Mouse (Mus musculus) myocyte (in vitro differentiated cells): Measurements from ENCODE around the gene Rtl10. TPM values are rescaled to one million over a fixed set of nuclear protein-coding genes. Genes with fewer than 3 reads are reported as not detected.

Experiments used
- H3K27me3 ChIP-seq: one replicate; pipeline ENCODE4 v1.6.1; 2011; ENCODE audit not compliant: control insufficient read depth, insufficient read depth, insufficient read length
- H3K36me3 ChIP-seq: one replicate; pipeline ENCODE4 v1.6.1; 2011; ENCODE audit not compliant: control insufficient read depth, insufficient read depth
- H3K4me2 ChIP-seq: one replicate; pipeline ENCODE4 v1.6.1; 2011; ENCODE audit warnings: low read depth, control low read depth
- H3K4me3 ChIP-seq: one replicate; pipeline ENCODE4 v1.5.1; 2011; ENCODE audit warnings: mild to moderate bottlenecking, control low read depth, moderate library complexity
- H3K79me2 ChIP-seq: one replicate; pipeline ENCODE4 v1.6.1; 2011; ENCODE audit not compliant: control insufficient read depth, insufficient read depth
- H3ac ChIP-seq: one replicate; pipeline ENCODE4 v1.6.1; 2011; ENCODE audit not compliant: control insufficient read depth, insufficient read length
- CEBPB ChIP-seq: IDR thresholded peaks from 2 replicates; pipeline ENCODE4 v1.6.1; 2011; ENCODE audit warnings: mild to moderate bottlenecking, moderate library complexity; ENCODE audit not compliant: poor library complexity, insufficient read depth, severe bottlenecking
- E2F4 ChIP-seq: IDR thresholded peaks from one replicate; pipeline ENCODE4 v1.6.1; 2011; ENCODE audit warnings: mild to moderate bottlenecking, control low read depth, moderate library complexity; ENCODE audit not compliant: insufficient read depth
- MAX ChIP-seq: IDR thresholded peaks from one replicate; pipeline ENCODE4 v1.6.1; 2011; ENCODE audit warnings: low read depth, mild to moderate bottlenecking, control low read depth
- MYOD1 ChIP-seq, 3 experiments: IDR thresholded peaks; one replicate each; pipeline ENCODE4 v1.6.1; 2011; ENCODE audit warnings: control low read depth in 2 of 3, low read depth in 2 of 3, mild to moderate bottlenecking in 2 of 3, moderate library complexity in 1 of 3; ENCODE audit not compliant: insufficient read length in 2 of 3, control insufficient read depth in 1 of 3
- MYOG ChIP-seq, 3 experiments: IDR thresholded peaks; one replicate each; pipeline ENCODE4 v1.6.1; 2011; ENCODE audit warnings: control low read depth in 2 of 3, low read depth in 2 of 3, mild to moderate bottlenecking in 2 of 3; ENCODE audit not compliant: insufficient read length in 2 of 3, control insufficient read depth in 1 of 3, insufficient read depth in 1 of 3
- POLR2A ChIP-seq: IDR thresholded peaks from one replicate; pipeline ENCODE4 v1.6.1; 2011; ENCODE audit warnings: low read depth, mild to moderate bottlenecking, control low read depth, moderate library complexity; ENCODE audit not compliant: insufficient read length
- POLR2AphosphoS2 ChIP-seq: IDR thresholded peaks from one replicate; pipeline ENCODE4 v1.6.1; 2011; ENCODE audit warnings: low read depth, control low read depth; ENCODE audit not compliant: insufficient read length
- REST ChIP-seq: IDR thresholded peaks from one replicate; pipeline ENCODE4 v1.6.1; 2011; ENCODE audit warnings: mild to moderate bottlenecking, control low read depth, moderate library complexity; ENCODE audit not compliant: insufficient read depth, insufficient read length
- SRF ChIP-seq: IDR thresholded peaks from one replicate; pipeline ENCODE4 v1.6.1; 2011; ENCODE audit warnings: low read depth; ENCODE audit not compliant: control insufficient read depth, insufficient read length
- TCF12 ChIP-seq: IDR thresholded peaks from one replicate; pipeline ENCODE4 v1.6.1; 2011; ENCODE audit warnings: mild to moderate bottlenecking, control low read depth; ENCODE audit not compliant: poor library complexity, insufficient read depth, severe bottlenecking
- TCF3 ChIP-seq: IDR thresholded peaks from one replicate; pipeline ENCODE4 v1.6.1; 2011; ENCODE audit warnings: low read depth, control low read depth; ENCODE audit not compliant: insufficient read length
- USF1 ChIP-seq: IDR thresholded peaks from one replicate; pipeline ENCODE4 v1.6.1; 2011; ENCODE audit warnings: low read depth, mild to moderate bottlenecking, control low read depth, moderate library complexity
- polyA plus RNA-seq: library from polyadenylated mRNA; unstranded; fragments of >200 nt; fragmentation: generic; extraction: Trizol; gene quantifications from one replicate; pipeline ENCODE4 v1.2.1, GENCODE M21; 2012; ENCODE audit warnings: missing spikeins

The Rtl10 gene
- polyA plus RNA-seq, 1 experiment, result 2.7 TPM

- TF ChIP-seq USF1 (no peak), TCF3 (no peak), CEBPB (no peak), MYOG (IDR thresholded peaks at IDR 0.05; ENCODE audit: control insufficient read depth in 1 of 3, insufficient read depth in 1 of 3, insufficient read length in 2 of 3, low read depth in 2 of 3) (no peak), E2F4 (no peak), TCF12 (no peak)
- Histone ChIP-seq H3K27me3 (no peaks in the 10 kb centered on the region), H3ac (no peak overlapping the region), H3K79me2 (no peaks in the 10 kb centered on the region), H3K4me2 (no peak overlapping the region), H3K4me3 (no peak overlapping the region), H3K36me3 (no peaks in the 10 kb centered on the region)
Observed at GRCm38 (mm10) chr16:18462031-18462430, 36.7 kb upstream of the Rtl10 start.

GRCm38 (mm10) chr16:18462598-18462997 lies 36.1 kb upstream of the Rtl10 start:
- no peaks in the 10 kb centered on the region for H3K27me3 ChIP-seq
- H3K36me3 ChIP-seq, result no peaks in the 10 kb centered on the region
- no peak overlapping the region for H3ac ChIP-seq
- H3K79me2 ChIP-seq, result no peaks in the 10 kb centered on the region
- no peak overlapping the region for H3K4me3 ChIP-seq
- H3K4me2 ChIP-seq, result no peak overlapping the region
- TF ChIP-seq TCF12 (no peak), TCF3 (no peak), CEBPB (no peak), USF1 (no peak), MYOG (IDR thresholded peaks at IDR 0.05; ENCODE audit: control insufficient read depth in 1 of 3, insufficient read depth in 1 of 3, insufficient read length in 2 of 3, low read depth in 2 of 3) (no peak), POLR2A (no peak), REST (no peak), POLR2AphosphoS2 (no peak), MYOD1 (IDR thresholded peaks at IDR 0.05; ENCODE audit: control insufficient read depth in 1 of 3, insufficient read length in 2 of 3, low read depth in 2 of 3) (no peak), MAX (no peak), E2F4 (no peak), SRF (no peak)

GRCm38 (mm10) chr16:18464271-18464670 lies 34.4 kb upstream of the Rtl10 start:
- TF ChIP-seq CEBPB (no peak), MYOD1 (IDR thresholded peaks at IDR 0.05; ENCODE audit: control insufficient read depth in 1 of 3, insufficient read length in 2 of 3, low read depth in 2 of 3) (peak in 1 of 3 experiments; percentile 20)
- H3K4me2 ChIP-seq, result peak overlapping the region; percentile 1
- H3K79me2 ChIP-seq, result no peaks in the 10 kb centered on the region
- H3K27me3 ChIP-seq, result no peaks in the 10 kb centered on the region
- H3ac ChIP-seq, result no peak overlapping the region
- H3K4me3 ChIP-seq, result no peak overlapping the region
- no peaks in the 10 kb centered on the region for H3K36me3 ChIP-seq

- no peaks in the 10 kb centered on the region for H3K36me3 ChIP-seq
- TF ChIP-seq TCF3 (no peak), TCF12 (no peak), POLR2AphosphoS2 (no peak), POLR2A (no peak), MAX (no peak)
- no peak overlapping the region for H3K4me3 ChIP-seq
Observed at GRCm38 (mm10) chr16:18470829-18471228, 27.9 kb upstream of the Rtl10 start.

GRCm38 (mm10) chr16:18471381-18471955 lies 27.2 kb upstream of the Rtl10 start:
- Histone ChIP-seq H3K4me2 (no peak overlapping the region), H3K36me3 (no peaks in the 10 kb centered on the region), H3K4me3 (no peak overlapping the region), H3K79me2 (no peaks in the 10 kb centered on the region), H3ac (no peak overlapping the region), H3K27me3 (no peaks in the 10 kb centered on the region)
- no peak for TF ChIP-seq MAX
- TF ChIP-seq POLR2AphosphoS2, result no peak
- no peak for TF ChIP-seq MYOD1 (IDR thresholded peaks at IDR 0.05; ENCODE audit: control insufficient read depth in 1 of 3, insufficient read length in 2 of 3, low read depth in 2 of 3)
- TF ChIP-seq TCF3, result no peak
- no peak for TF ChIP-seq MYOG (IDR thresholded peaks at IDR 0.05; ENCODE audit: control insufficient read depth in 1 of 3, insufficient read depth in 1 of 3, insufficient read length in 2 of 3, low read depth in 2 of 3)
- TF ChIP-seq SRF, result no peak
- TF ChIP-seq POLR2A, result no peak
- TF ChIP-seq TCF12, result no peak
- TF ChIP-seq E2F4, result no peak

More at GRCm38 (mm10) chr16:18470829-18471228, 27.9 kb upstream of the Rtl10 start:
- Histone ChIP-seq H3ac (no peak overlapping the region), H3K4me2 (no peak overlapping the region), H3K79me2 (no peaks in the 10 kb centered on the region), H3K27me3 (no peaks in the 10 kb centered on the region)
